Mouse (Mus musculus): Measurements from ENCODE around the gene Lrrc8c. TPM values are rescaled to one million over a fixed set of nuclear protein-coding genes. Genes with fewer than 3 reads are reported as not detected.
"Not testable (repeated sequence)": the region's sequence is repeated elsewhere in the genome, so short reads cannot be mapped to it uniquely, and the experiment has no call there.

Lrrc8c gene
- polyA plus RNA-seq, 1 experiment from 2014 or later: 6.9 TPM

DNA sequence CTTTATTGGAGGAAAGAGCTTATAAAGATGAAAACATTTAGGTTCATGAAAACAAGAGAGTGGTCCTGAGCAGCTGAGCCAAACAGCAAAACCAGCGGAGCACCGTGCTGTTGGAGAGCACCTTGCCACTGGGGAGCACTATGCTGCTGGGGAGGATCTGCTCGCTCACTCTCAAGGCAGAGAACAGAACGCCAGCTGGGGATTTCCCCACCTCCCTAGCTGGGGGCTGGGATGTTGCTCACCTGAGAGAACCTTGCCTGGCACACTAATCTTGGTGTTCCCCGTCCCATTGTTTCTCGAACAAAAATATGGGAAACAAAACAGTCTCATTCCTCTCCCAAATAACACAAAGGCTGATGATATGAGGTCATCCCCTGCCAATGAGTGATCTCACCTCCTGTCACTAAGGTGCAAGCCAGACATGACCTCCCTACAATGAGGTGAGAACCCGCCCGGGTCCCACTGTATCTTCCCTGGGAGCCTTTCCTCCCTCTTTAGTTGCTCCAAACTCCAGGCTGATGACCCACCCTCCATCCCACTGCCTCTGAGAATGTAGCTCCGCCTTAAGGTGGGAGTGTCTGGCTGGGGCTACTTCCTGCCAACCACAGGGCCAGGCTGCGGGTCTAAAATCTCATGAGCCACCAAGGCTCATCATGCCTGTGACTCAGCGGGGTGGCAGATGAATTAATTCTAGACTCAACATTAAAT lies 117.5 kb downstream of the Lrrc8c start:
- no peaks in the 10 kb centered on the region for H3K36me3 ChIP-seq (ENCODE audit: inconsistent target)
- H3K79me2 ChIP-seq (ENCODE audit: inconsistent target): no peaks in the 10 kb centered on the region
- WGBS (ENCODE audit: missing documents): 69% methylated on average over 11 of the region's 11 CpGs
- H3K27ac ChIP-seq: no peak overlapping the region
- no peak overlapping the region for H3K4me3 ChIP-seq (ENCODE audit: inconsistent target)

- H3K79me2 ChIP-seq (ENCODE audit: inconsistent target); H3K27ac ChIP-seq; H3K36me3 ChIP-seq (ENCODE audit: inconsistent target); H3K4me3 ChIP-seq (ENCODE audit: inconsistent target): not testable (repeated sequence)
- 88% methylated on average over 2 of the region's 2 CpGs for WGBS (ENCODE audit: missing documents)
Measured at GRCm38 (mm10) chr5:105638266-105638665, 119.1 kb downstream of the Lrrc8c start.

- Histone ChIP-seq H3K27ac (no peak overlapping the region), H3K36me3 (ENCODE audit: inconsistent target) (no peaks in the 10 kb centered on the region), H3K4me3 (ENCODE audit: inconsistent target) (no peak overlapping the region), H3K79me2 (ENCODE audit: inconsistent target) (no peaks in the 10 kb centered on the region)
- WGBS (ENCODE audit: missing documents): 91% methylated on average over 3 of the region's 6 CpGs
Measured at GRCm38 (mm10) chr5:105638916-105639315, 119.7 kb downstream of the Lrrc8c start.

DNA sequence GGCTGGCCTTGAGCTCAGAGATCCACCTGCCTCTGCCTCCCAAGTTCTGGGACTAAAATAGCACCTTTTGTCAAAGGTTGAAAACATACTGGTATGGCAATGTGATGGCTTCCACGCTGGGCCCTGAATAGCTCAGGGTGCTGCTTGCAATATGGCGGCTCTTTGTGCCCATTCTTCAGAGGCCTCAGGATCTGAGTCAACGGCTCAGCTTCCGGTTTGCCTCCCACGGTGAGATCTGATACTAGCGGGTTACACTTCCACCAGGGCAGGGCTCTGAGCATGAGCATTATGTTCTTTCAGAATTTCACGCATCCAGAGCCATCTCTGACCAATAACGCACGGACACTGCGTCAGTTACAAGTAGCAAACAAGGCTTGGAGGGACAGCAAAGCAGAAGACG lies 120.2 kb downstream of the Lrrc8c start:
- no peaks in the 10 kb centered on the region for H3K79me2 ChIP-seq (ENCODE audit: inconsistent target)
- WGBS (ENCODE audit: missing documents): 93% methylated on average over 11 of the region's 11 CpGs
- H3K4me3 ChIP-seq (ENCODE audit: inconsistent target): no peak overlapping the region
- H3K36me3 ChIP-seq (ENCODE audit: inconsistent target): no peaks in the 10 kb centered on the region
- H3K27ac ChIP-seq: no peak overlapping the region

- no peaks in the 10 kb centered on the region for H3K79me2 ChIP-seq (ENCODE audit: inconsistent target)
- H3K36me3 ChIP-seq (ENCODE audit: inconsistent target): no peaks in the 10 kb centered on the region
- WGBS (ENCODE audit: missing documents): 12% methylated on average over 5 of the region's 5 CpGs
- H3K27ac ChIP-seq: no peak overlapping the region
- no peak overlapping the region for H3K4me3 ChIP-seq (ENCODE audit: inconsistent target)
Measured at GRCm38 (mm10) chr5:105642517-105642916, 123.3 kb downstream of the Lrrc8c start.

DNA sequence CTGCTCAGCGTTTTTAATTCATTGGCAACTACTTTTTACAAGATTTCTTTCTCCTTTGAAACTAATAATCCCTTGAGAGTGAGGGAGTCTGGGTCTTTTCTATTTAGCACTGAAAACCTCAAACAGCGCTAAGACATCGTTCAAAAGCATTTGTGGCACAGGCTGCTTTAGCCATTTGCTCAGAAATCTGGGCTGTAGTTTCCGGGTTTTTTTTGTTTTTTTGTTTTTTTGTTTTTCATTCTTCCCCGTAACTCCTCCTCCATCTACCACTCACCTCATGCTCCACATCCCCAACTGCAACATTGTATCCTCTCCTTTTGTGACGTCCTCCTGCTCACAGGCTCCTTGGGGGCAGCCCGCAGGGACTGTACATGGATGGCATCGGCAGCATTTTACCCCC lies 124.1 kb downstream of the Lrrc8c start:
- Histone ChIP-seq H3K4me3 (ENCODE audit: inconsistent target) (no peak overlapping the region), H3K27ac (no peak overlapping the region), H3K36me3 (ENCODE audit: inconsistent target) (no peaks in the 10 kb centered on the region), H3K79me2 (ENCODE audit: inconsistent target) (no peaks in the 10 kb centered on the region)
- 78% methylated on average over 8 of the region's 8 CpGs for WGBS (ENCODE audit: missing documents)

DNA sequence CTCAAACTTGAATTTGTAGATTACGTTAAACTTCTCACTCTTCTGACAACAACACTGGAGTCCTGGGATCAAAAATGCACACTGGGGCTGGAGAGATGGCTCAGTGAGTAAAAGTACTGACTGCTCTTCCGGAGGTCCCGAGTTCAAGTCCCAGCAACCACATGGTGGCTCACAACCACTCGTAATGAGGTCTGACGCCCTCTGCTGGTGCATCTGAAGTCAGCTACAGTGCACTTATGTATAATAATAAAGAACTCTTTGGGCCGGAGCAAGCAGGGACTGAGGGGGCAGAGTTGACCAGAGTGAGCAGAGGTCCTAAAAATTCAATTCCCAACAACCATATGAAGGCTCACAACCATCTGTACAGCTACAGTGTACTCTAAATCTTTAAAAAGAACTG lies 125.0 kb downstream of the Lrrc8c start:
- no peaks in the 10 kb centered on the region for H3K79me2 ChIP-seq (ENCODE audit: inconsistent target)
- H3K27ac ChIP-seq: no peak overlapping the region
- H3K4me3 ChIP-seq (ENCODE audit: inconsistent target): no peak overlapping the region
- H3K36me3 ChIP-seq (ENCODE audit: inconsistent target): no peaks in the 10 kb centered on the region
- WGBS (ENCODE audit: missing documents): 96% methylated on average over 6 of the region's 6 CpGs

DNA sequence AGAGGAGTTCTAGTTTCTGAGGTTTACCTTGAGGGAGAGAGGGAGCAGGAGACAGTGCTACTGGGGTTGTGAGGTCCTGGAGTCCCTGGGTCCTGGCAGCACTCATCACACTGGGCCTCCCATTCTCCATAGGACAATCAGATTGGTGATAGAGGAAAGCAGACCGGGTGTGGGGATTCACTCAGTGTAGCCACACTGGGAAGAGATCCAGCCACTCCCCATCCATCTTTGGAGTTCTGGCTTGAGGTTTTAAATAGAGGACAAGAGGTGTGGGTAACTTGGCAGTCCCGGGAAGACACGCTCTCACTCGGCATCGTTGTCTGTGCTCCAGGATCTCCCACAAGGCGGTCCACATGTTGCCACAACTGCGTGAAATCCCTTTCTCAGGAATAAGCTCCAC lies 127.9 kb downstream of the Lrrc8c start:
- Histone ChIP-seq H3K79me2 (ENCODE audit: inconsistent target) (peaks cover 9% of the 10 kb centered on the region; the same call in 1 of the 2 replicates), H3K4me3 (ENCODE audit: inconsistent target) (no peak overlapping the region), H3K27ac (no peak overlapping the region), H3K36me3 (ENCODE audit: inconsistent target) (no peaks in the 10 kb centered on the region)
- 93% methylated on average over 7 of the region's 7 CpGs for WGBS (ENCODE audit: missing documents)

GRCm38 (mm10) chr5:105648648-105649287 lies 129.6 kb downstream of the Lrrc8c start:
- Histone ChIP-seq H3K27ac (peak overlapping the region; percentile 97), H3K36me3 (ENCODE audit: inconsistent target) (no peaks in the 10 kb centered on the region), H3K4me3 (ENCODE audit: inconsistent target) (no peak overlapping the region; the same call in 1 of the 2 replicates), H3K79me2 (ENCODE audit: inconsistent target) (peaks cover 9% of the 10 kb centered on the region; the same call in 1 of the 2 replicates)
- 15% methylated on average over 7 of the region's 7 CpGs for WGBS (ENCODE audit: missing documents)

GRCm38 (mm10) chr5:105649514-105650001 lies 130.4 kb downstream of the Lrrc8c start:
- peaks cover 9% of the 10 kb centered on the region; the same call in 1 of the 2 replicates for H3K79me2 ChIP-seq (ENCODE audit: inconsistent target)
- peak overlapping the region; percentile 97 for H3K27ac ChIP-seq
- WGBS (ENCODE audit: missing documents): 26% methylated on average over 10 of the region's 10 CpGs
- no peaks in the 10 kb centered on the region for H3K36me3 ChIP-seq (ENCODE audit: inconsistent target)
- no peak overlapping the region for H3K4me3 ChIP-seq (ENCODE audit: inconsistent target)

DNA sequence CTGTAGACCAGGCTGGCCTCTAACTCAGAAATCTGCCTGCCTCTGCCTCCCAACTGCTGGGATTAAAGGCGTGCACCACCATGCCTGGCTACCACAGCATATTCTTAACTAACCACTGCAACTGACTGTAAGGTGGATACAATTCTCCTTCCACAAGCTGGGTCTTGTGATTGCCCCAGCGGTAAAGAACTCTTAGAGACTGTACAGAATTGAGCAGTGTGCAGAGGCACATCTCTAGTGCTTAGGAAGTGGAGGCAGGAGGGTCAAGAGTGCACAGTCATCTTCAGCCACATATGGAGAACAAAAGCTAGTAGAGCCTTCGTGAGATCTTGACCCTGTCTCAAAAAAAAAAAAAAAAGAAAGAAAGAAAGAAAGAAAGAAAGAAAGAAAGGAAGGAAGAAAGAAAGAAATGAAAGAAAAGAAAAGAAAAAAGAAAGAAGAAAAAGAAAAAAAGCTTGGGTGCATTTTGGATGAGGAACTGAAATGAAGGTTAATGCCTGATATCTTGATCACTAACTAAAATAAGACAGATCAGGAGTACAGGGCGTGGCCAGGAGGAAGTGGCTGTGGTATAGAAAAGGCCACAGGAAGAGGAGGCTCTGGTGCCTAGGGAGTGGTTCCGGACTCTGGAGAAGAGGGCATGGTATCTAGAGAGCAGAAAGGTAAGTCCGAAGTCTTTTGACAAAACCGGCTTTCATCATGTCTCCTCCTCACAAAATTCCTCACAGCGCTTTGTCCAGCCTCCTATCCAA lies 131.7 kb downstream of the Lrrc8c start:
- Histone ChIP-seq H3K4me3 (ENCODE audit: inconsistent target) (peak overlapping the region; percentile 88), H3K36me3 (ENCODE audit: inconsistent target) (no peaks in the 10 kb centered on the region), H3K79me2 (ENCODE audit: inconsistent target) (peaks cover 9% of the 10 kb centered on the region; the same call in 1 of the 2 replicates), H3K27ac (peak overlapping the region; percentile 97)
- 9% methylated on average over 8 of the region's 8 CpGs for WGBS (ENCODE audit: missing documents)

DNA sequence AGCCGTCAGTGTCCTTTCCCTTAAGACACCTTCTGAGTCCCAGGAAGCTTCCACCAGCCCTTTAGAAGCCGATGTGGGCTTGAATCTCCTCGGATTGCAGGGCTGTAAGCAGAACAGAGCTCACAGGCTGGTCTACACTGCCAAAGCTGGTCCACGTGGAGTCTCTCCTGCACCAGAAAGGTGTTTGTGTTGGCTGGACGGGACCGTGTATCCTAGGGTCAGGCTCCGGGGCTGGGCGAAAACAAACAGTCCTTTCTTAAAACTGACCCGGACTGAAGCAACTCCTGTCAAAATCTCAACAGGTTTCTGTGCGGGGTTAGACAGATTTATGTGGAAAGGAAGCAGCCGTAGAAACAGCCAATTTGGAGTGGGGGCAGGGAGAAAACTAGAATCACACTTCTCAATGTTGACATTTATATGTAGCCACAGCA lies 132.4 kb downstream of the Lrrc8c start:
- 1% methylated on average over 11 of the region's 11 CpGs for WGBS (ENCODE audit: missing documents)
- Histone ChIP-seq H3K27ac (peak overlapping the region; percentile 97), H3K36me3 (ENCODE audit: inconsistent target) (no peaks in the 10 kb centered on the region), H3K79me2 (ENCODE audit: inconsistent target) (peaks cover 9% of the 10 kb centered on the region; the same call in 1 of the 2 replicates), H3K4me3 (ENCODE audit: inconsistent target) (peak overlapping the region; percentile 88)

GRCm38 (mm10) chr5:105654237-105655063 lies 135.3 kb downstream of the Lrrc8c start:
- H3K4me3 ChIP-seq (ENCODE audit: inconsistent target): no peak overlapping the region
- H3K27ac ChIP-seq: 0 out of 2 replicates have a peak overlapping the region, but pooled peaks have one; percentile 28
- 2% methylated on average over 15 of the region's 15 CpGs for WGBS (ENCODE audit: missing documents)
- peaks cover 9% of the 10 kb centered on the region; the same call in 1 of the 2 replicates for H3K79me2 ChIP-seq (ENCODE audit: inconsistent target)
- no peaks in the 10 kb centered on the region for H3K36me3 ChIP-seq (ENCODE audit: inconsistent target)
